Mouse (Mus musculus) heart, postnatal 25 days (tissue): Measurements from ENCODE around the gene Olfr484. TPM values are rescaled to one million over a fixed set of nuclear protein-coding genes. Genes with fewer than 3 reads are reported as not detected.
"Not testable (repeated sequence)": the region's sequence is repeated elsewhere in the genome, so short reads cannot be mapped to it uniquely, and the experiment has no call there.

Experiments
- DNase-seq: peaks from one replicate; pipeline ENCODE4 v3.0.0; 2022; ENCODE audit warnings: low spot score
- intact Hi-C: fragments of 180-260 bp; cut with DNase I; formaldehyde crosslinking; loops from one replicate; pipeline ENCODE4 v1.15.1; 2025
- total RNA-seq, 2 experiments: library from RNA; stranded (reverse); gene quantifications; 2 replicates each; pipeline ENCODE4 v1.2.3; 2021

Gene Olfr484
- not detected for total RNA-seq

GRCm38 (mm10) chr7:108127349-108127748, at the start of gene Olfr484:
Gene Olfr484, minus strand, starts transcription at chr7:108127449.
- intact Hi-C loops: no loop called here

GRCm38 (mm10) chr7:108172642-108173041, 45.4 kb upstream of the Olfr484 start, which contains the start of gene Olfr486:
Gene Olfr486, minus strand, starts transcription at chr7:108172742.
- intact Hi-C loops: not testable (repeated sequence)

More at GRCm38 (mm10) chr7:108127349-108127748, at the start of gene Olfr484:
- DNase-seq: no peak

GRCm38 (mm10) chr7:108159771-108160170, 32.5 kb upstream of the Olfr484 start, which contains the start of gene Olfr485:
Gene Olfr485, minus strand, starts transcription at chr7:108159871.
- DNase-seq: no peak
- intact Hi-C loops: no loop called here

More at GRCm38 (mm10) chr7:108172642-108173041, 45.4 kb upstream of the Olfr484 start, which contains the start of gene Olfr486:
- DNase-seq: not testable (repeated sequence)

GRCm38 (mm10) chr7:108121416-108121815, 5.8 kb downstream of the Olfr484 start:
- intact Hi-C loops: no loop called here
- DNase-seq: no peak

- intact Hi-C loops: no loop called here
- no peak for DNase-seq
Observed at GRCm38 (mm10) chr7:108120681-108121080, 6.6 kb downstream of the Olfr484 start.

- DNase-seq: no peak
- intact Hi-C loops: no loop called here
Observed at GRCm38 (mm10) chr7:108100549-108100948, 26.7 kb downstream of the Olfr484 start, which contains the start of gene Olfr483. Gene Olfr483, plus strand, starts transcription at chr7:108100849.

GRCm38 (mm10) chr7:108097486-108097885, 29.8 kb downstream of the Olfr484 start, which contains the start of gene Olfr482:
Gene Olfr482, minus strand, starts transcription at chr7:108097586.
- DNase-seq: no peak
- intact Hi-C loops: no loop called here

- no peak for DNase-seq
- intact Hi-C loops: no loop called here
Observed at GRCm38 (mm10) chr7:108079555-108079954, 47.7 kb downstream of the Olfr484 start, which contains the start of gene Olfr481. Gene Olfr481, plus strand, starts transcription at chr7:108079855.

Other genes with a start within 250 kb of the Olfr484 start
- not detected for gene Olfr472, start 229.5 kb downstream of the Olfr484 start, total RNA-seq
- not detected for gene Olfr473, start 197.0 kb downstream of the Olfr484 start, total RNA-seq
- gene Olfr474, start 172.8 kb downstream of the Olfr484 start, total RNA-seq: not detected
- gene Olfr476, start 162.6 kb downstream of the Olfr484 start, total RNA-seq: not detected
- not detected for gene Olfr477, start 140.8 kb downstream of the Olfr484 start, total RNA-seq
- not detected for gene Olfr478, start 93.5 kb downstream of the Olfr484 start, total RNA-seq
- not detected for gene Olfr479, start 76.8 kb downstream of the Olfr484 start, total RNA-seq
- not detected for gene Olfr480, start 60.1 kb downstream of the Olfr484 start, total RNA-seq
- not detected for gene Olfr481, start 47.6 kb downstream of the Olfr484 start, total RNA-seq
- under 1 TPM; 0.59 to 0.94 TPM for gene Olfr482, start 29.9 kb downstream of the Olfr484 start, total RNA-seq
- gene Olfr483, start 26.6 kb downstream of the Olfr484 start, total RNA-seq: not detected
- gene Olfr485, start 32.4 kb upstream of the Olfr484 start, total RNA-seq: not detected
- not detected for gene Olfr486, start 45.3 kb upstream of the Olfr484 start, total RNA-seq
- not detected for gene Olfr487, start 87.2 kb upstream of the Olfr484 start, total RNA-seq
- gene Olfr488, start 130.9 kb upstream of the Olfr484 start, total RNA-seq: not detected
- not detected for gene Olfr490, start 161.5 kb upstream of the Olfr484 start, total RNA-seq
- not detected for gene Olfr491, start 186.0 kb upstream of the Olfr484 start, total RNA-seq
- gene Olfr492, start 196.2 kb upstream of the Olfr484 start, total RNA-seq: not detected
- gene Olfr493, start 219.5 kb upstream of the Olfr484 start, total RNA-seq: not detected
- not detected for gene Olfr494, start 237.9 kb upstream of the Olfr484 start, total RNA-seq